Mouse (Mus musculus) bone marrow macrophage, adult 2 months (primary cell): Measurements from ENCODE around the gene Slc35e3. TPM values are rescaled to one million over a fixed set of nuclear protein-coding genes. Genes with fewer than 3 reads are reported as not detected.

Experiments
- H3K27ac ChIP-seq: 2 replicates; pipeline ENCODE4 v1.5.1; 2012; ENCODE audit warnings: low read depth, low read length; ENCODE audit not compliant: insufficient read depth
- H3K4me1 ChIP-seq: 2 replicates; pipeline ENCODE4 v1.6.1; 2012; ENCODE audit warnings: low read length; ENCODE audit not compliant: control insufficient read depth, insufficient read depth
- H3K4me3 ChIP-seq: 2 replicates; pipeline ENCODE4 v1.5.1; 2012; ENCODE audit warnings: mild to moderate bottlenecking, low read length, moderate library complexity; ENCODE audit not compliant: insufficient read depth
- CTCF ChIP-seq: IDR thresholded peaks from 2 replicates; pipeline ENCODE4 v1.5.1; 2012; ENCODE audit warnings: low read depth, mild to moderate bottlenecking, low read length, moderate library complexity
- POLR2A ChIP-seq: IDR thresholded peaks from 2 replicates; pipeline ENCODE4 v1.6.1; 2012; ENCODE audit warnings: mild to moderate bottlenecking, low read depth, low read length, borderline replicate concordance
- polyA plus RNA-seq: library from polyadenylated mRNA; stranded (reverse); fragments of >200 nt; gene quantifications from 2 replicates; pipeline ENCODE4 v1.2.4, GENCODE M21; 2012; ENCODE audit not compliant: missing spikeins, insufficient read depth, insufficient read length

The Slc35e3 gene
- polyA plus RNA-seq, 1 experiment: 5.4 TPM

GRCm38 (mm10) chr10:117755799-117756467 lies 9.8 kb upstream of the Slc35e3 start:
- TF ChIP-seq POLR2A: no peak
- no peak for TF ChIP-seq CTCF
- H3K4me3 ChIP-seq: no peak overlapping the region
- peak overlapping the region; percentile 71 for H3K27ac ChIP-seq
- H3K4me1 ChIP-seq: peaks cover 14% of the 10 kb centered on the region

GRCm38 (mm10) chr10:117755086-117755798 lies 9.1 kb upstream of the Slc35e3 start:
- H3K4me3 ChIP-seq: 0 out of 2 replicates have a peak overlapping the region, but pooled peaks have one; percentile 21
- H3K27ac ChIP-seq: peak overlapping the region; percentile 71

GRCm38 (mm10) chr10:117754609-117754940 lies 8.4 kb upstream of the Slc35e3 start:
- no peak overlapping the region for H3K4me3 ChIP-seq
- TF ChIP-seq CTCF: no peak
- TF ChIP-seq POLR2A: no peak
- peak overlapping the region; percentile 71 for H3K27ac ChIP-seq
- peaks cover 14% of the 10 kb centered on the region for H3K4me1 ChIP-seq

More at GRCm38 (mm10) chr10:117755086-117755798, 9.1 kb upstream of the Slc35e3 start:
- TF ChIP-seq POLR2A (no peak), CTCF (no peak)
- H3K4me1 ChIP-seq: peaks cover 14% of the 10 kb centered on the region

GRCm38 (mm10) chr10:117753711-117754608 lies 7.8 kb upstream of the Slc35e3 start:
- peaks cover 14% of the 10 kb centered on the region for H3K4me1 ChIP-seq
- no peak overlapping the region for H3K4me3 ChIP-seq
- TF ChIP-seq CTCF (no peak), POLR2A (no peak)
- H3K27ac ChIP-seq: peak overlapping the region; percentile 71; the same call in 1 of the 2 replicates

- TF ChIP-seq CTCF (no peak), POLR2A (no peak)
- Histone ChIP-seq H3K4me3 (no peak overlapping the region), H3K27ac (no peak overlapping the region), H3K4me1 (peaks cover 14% of the 10 kb centered on the region)
Measured at GRCm38 (mm10) chr10:117752851-117753647, 6.9 kb upstream of the Slc35e3 start.

- H3K4me1 ChIP-seq: peaks cover 14% of the 10 kb centered on the region
- H3K27ac ChIP-seq: no peak overlapping the region
- H3K4me3 ChIP-seq: no peak overlapping the region
- no peak for TF ChIP-seq POLR2A
- TF ChIP-seq CTCF: no peak
Measured at GRCm38 (mm10) chr10:117752304-117752821, 6.2 kb upstream of the Slc35e3 start.

GRCm38 (mm10) chr10:117751744-117752143 lies 5.6 kb upstream of the Slc35e3 start:
- no peak overlapping the region for H3K27ac ChIP-seq
- H3K4me3 ChIP-seq: no peak overlapping the region
- TF ChIP-seq POLR2A: no peak
- TF ChIP-seq CTCF: no peak
- H3K4me1 ChIP-seq: peaks cover 18% of the 10 kb centered on the region

- Histone ChIP-seq H3K4me1 (peaks cover 18% of the 10 kb centered on the region), H3K4me3 (no peak overlapping the region), H3K27ac (no peak overlapping the region)
- TF ChIP-seq POLR2A: no peak
- TF ChIP-seq CTCF: no peak
Measured at GRCm38 (mm10) chr10:117751282-117751610, 5.1 kb upstream of the Slc35e3 start.
